Mouse (Mus musculus) heart, adult 10 weeks (tissue): ENCODE measurements around the gene Ptar1. TPM values are rescaled to one million over a fixed set of nuclear protein-coding genes. Genes with fewer than 3 reads are reported as not detected.

Experiments used
- polyA plus RNA-seq: library from polyadenylated mRNA; stranded (reverse); fragments of 350-450 nt; fragmentation: Illumina TruSeq; extraction: RNeasy Lipid Tissue Mini Kit (QIAGEN cat#74804); gene quantifications from one replicate; pipeline ENCODE4 v1.2.3, GENCODE M21; 2014; ENCODE audit warnings: low read depth, low replicate concordance

The Ptar1 gene
- 6.9 TPM for polyA plus RNA-seq

DNA sequence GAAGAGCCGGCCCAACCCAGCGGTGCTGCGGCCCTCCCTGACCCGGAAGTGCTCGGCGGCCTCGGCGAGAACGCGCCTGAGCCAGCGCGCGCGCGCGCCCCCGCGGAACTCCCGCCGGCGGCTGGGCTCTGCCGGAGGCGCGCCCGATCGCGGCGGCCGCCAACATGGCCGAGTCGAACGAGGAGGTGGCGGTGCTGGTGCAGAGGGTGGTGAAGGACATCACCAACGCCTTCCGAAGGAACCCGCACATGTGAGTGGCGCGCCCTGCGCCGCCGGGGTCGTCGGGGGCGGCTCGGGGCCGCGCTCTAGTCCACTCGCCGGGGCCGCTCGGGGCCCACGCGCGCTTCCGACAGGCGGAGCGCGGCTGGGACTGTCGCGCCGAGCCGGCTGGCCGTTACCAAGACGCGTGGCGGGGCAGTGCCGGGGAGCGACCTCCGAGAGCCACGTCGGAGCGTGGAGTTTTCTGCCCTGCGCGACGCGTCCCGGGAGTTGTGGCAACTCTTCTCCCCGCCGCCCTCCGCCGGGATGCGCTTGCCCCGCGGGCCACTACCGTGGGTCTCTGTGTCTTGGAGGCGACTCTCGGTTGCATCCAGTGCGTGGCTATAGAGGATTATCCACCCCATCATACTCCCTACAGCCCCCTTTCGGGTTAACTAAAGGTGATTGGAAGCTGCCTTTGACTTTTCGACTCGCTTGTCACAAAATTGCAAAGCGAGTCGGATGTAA, at the start of gene Ptar1:
Gene Ptar1 (plus strand): TSS at position 134 of the 726 bp plus-strand sequence.

DNA sequence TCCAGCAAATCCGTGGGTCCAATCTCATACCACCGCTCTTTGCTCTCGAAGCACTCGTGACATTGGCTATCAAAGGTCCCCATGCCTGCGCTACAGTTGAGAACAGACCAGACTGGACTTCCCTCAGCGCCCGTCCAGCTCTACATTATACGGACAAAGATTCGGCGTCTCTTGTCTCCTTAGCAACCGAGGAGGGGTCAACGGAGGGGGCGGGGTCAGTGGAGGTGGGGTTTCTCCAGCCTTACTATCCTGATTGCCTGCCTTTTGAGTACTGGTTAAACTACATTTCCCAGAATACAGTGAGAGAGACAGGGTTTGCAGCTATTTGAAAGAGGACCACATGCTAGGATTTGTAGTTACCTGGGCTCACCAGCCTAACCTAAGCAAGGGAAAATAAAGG, 34.6 kb upstream of the Ptar1 start, which contains the start of gene 1700028P14Rik:
Gene 1700028P14Rik (minus strand): TSS at position 169 of the 400 bp plus-strand sequence.

DNA sequence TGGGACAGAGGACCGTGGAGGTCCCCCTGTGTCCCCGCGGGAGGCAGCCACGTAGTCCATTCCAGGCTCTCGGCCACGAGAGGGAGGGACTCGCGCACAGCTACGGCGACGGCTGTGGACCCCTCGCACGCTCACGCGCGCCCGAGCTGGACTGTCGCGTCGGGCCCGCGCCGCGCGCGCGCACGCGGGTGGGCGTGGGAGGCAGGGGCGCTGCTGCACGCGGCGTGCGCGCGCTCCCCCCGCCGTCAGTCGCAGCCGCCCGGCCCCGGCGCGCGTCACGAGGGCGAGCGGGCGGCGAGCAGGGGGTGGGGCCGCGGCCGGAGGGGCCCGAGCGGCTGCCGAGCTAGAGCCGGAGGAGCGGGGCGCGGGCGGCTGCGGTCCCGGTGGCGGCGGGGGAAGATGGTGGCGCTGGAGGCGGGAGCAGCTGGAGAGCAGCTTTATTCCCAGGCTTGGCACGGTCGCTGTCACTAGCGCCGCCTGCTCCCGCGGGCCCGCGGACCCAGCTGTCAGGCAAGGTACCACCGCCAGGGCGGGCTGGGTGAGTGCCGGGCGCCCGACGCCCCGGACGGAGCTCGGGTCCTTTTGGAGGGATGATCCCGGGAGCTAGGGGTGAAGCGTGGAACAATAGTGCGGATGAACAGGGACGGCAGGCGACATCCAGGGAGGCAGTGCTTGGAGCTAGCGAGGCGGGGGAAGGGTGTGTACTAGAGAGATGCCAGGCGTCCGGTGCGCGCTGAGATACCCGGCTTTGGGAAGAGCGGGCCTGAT, 71.5 kb downstream of the Ptar1 start, which contains the start of gene Apba1:
Gene Apba1 (plus strand): TSS at position 334 of the 768 bp plus-strand sequence.

Other genes with a start within 250 kb of the Ptar1 start
- gene Mamdc2, start 239.0 kb upstream of the Ptar1 start, polyA plus RNA-seq: 2.6 TPM
- not detected for gene 1700028P14Rik, start 34.6 kb upstream of the Ptar1 start, polyA plus RNA-seq
- gene Apba1, start 71.5 kb downstream of the Ptar1 start, polyA plus RNA-seq: 2.7 TPM